Mouse (Mus musculus) limb, embryonic 14.5 days (tissue): ENCODE results near the gene Pirt. TPM values are rescaled to one million over a fixed set of nuclear protein-coding genes. Genes with fewer than 3 reads are reported as not detected.

Source experiments
- ATAC-seq: fragments of 200-750 bp; cut with Nextera tagmentation; 2 replicates; pipeline ENCODE4 v1.8.0; 2017; ENCODE audit warnings: low read depth, moderate number of reproducible peaks, moderate TSS enrichment; ENCODE audit not compliant: low FRiP score
- DNase-seq: peaks from one replicate; pipeline ENCODE4 v3.0.0-alpha.2; 2015; ENCODE audit warnings: low spot score
- H3K27ac ChIP-seq: fragments of 300-500 bp; sonication (generic); replicated peaks from 2 replicates; pipeline ENCODE4 v1.5.1; 2014; ENCODE audit warnings: low read depth, mild to moderate bottlenecking, low read length, moderate library complexity, mixed read lengths
- H3K27me3 ChIP-seq: fragments of 300-500 bp; sonication (generic); 2 replicates; pipeline ENCODE4 v1.6.1; 2014; ENCODE audit warnings: low read length, mixed read lengths; ENCODE audit not compliant: control insufficient read depth, insufficient read depth
- H3K36me3 ChIP-seq: fragments of 300-500 bp; sonication (generic); 2 replicates; pipeline ENCODE4 v1.6.1; 2014; ENCODE audit warnings: mild to moderate bottlenecking, low read length, moderate library complexity, mixed read lengths; ENCODE audit not compliant: control insufficient read depth, insufficient read depth
- H3K4me1 ChIP-seq: fragments of 300-500 bp; sonication (generic); 2 replicates; pipeline ENCODE4 v1.6.1; 2014; ENCODE audit warnings: antibody characterized with exemption, low read length, mixed read lengths; ENCODE audit not compliant: control insufficient read depth, insufficient read depth
- H3K4me2 ChIP-seq: fragments of 300-500 bp; sonication (generic); replicated peaks from 2 replicates; pipeline ENCODE4 v1.6.1; 2014; ENCODE audit warnings: low read depth, mild to moderate bottlenecking, low read length, moderate library complexity; ENCODE audit not compliant: severe bottlenecking
- H3K4me3 ChIP-seq: fragments of 300-500 bp; sonication (generic); replicated peaks from 2 replicates; pipeline ENCODE4 v1.5.1; 2014; ENCODE audit warnings: low read length
- H3K9ac ChIP-seq: fragments of 300-500 bp; sonication (generic); 2 replicates; pipeline ENCODE4 v1.6.1; 2014; ENCODE audit warnings: mild to moderate bottlenecking, low read depth, low read length, moderate library complexity; ENCODE audit not compliant: severe bottlenecking
- H3K9me3 ChIP-seq: fragments of 300-500 bp; sonication (generic); 2 replicates; pipeline ENCODE4 v1.6.1; 2016; ENCODE audit warnings: low read length; ENCODE audit not compliant: control insufficient read depth
- POLR2A ChIP-seq: fragments of 200-500 bp; IDR thresholded peaks from 2 replicates; pipeline ENCODE4 v1.8.0; 2012; ENCODE audit warnings: inconsistent platforms, mild to moderate bottlenecking, moderate library complexity, borderline replicate concordance; ENCODE audit not compliant: insufficient read depth, insufficient read length; ENCODE audit errors: extremely low read depth
- WGBS: fragments of 180-500 bp; shearing (Covaris S2); extraction: QIAGEN DNeasy Blood & Tissue Kit; methylation state at CpG from one replicate; pipeline ENCODE4 v1.1.7; 2014; 5-methylcytosine and 5-hydroxymethylcytosine counted together
- polyA plus RNA-seq, 2 experiments: library from polyadenylated mRNA; depleted of rRNA in 1 of 2; stranded (reverse) in 1 of 2; unstranded in 1 of 2; fragments of >200 nt; fragmentation: Nextera tagmentation in 1 of 2; extraction: Ambion mirVana in 1 of 2; gene quantifications; 2 replicates each; pipeline versions ENCODE4 v1.2.1 to v1.2.3; 2012 to 2014

The Pirt gene
- polyA plus RNA-seq, 2 experiments: 0.18 to 0.23 TPM

GRCm38 (mm10) chr11:66966500-66967116 is 54.8 kb downstream of the Pirt start:
- no peak overlapping the region for H3K9ac ChIP-seq
- H3K4me3 ChIP-seq: no peak overlapping the region
- H3K4me2 ChIP-seq: no peak overlapping the region
- no peak overlapping the region for H3K27ac ChIP-seq
- no peaks in the 10 kb centered on the region for H3K36me3 ChIP-seq
- ATAC-seq (no peak), DNase-seq (no peak)
- TF ChIP-seq POLR2A: no peak
- H3K4me1 ChIP-seq: no peaks in the 10 kb centered on the region
- no peaks in the 10 kb centered on the region for H3K9me3 ChIP-seq
- 19% methylated on average over 7 of the region's 7 CpGs for WGBS
- no peaks in the 10 kb centered on the region for H3K27me3 ChIP-seq

- H3K27me3 ChIP-seq: no peaks in the 10 kb centered on the region
- WGBS: 88% methylated on average over 1 of the region's 1 CpGs
Observed at GRCm38 (mm10) chr11:66968575-66968974, 56.8 kb downstream of the Pirt start.

GRCm38 (mm10) chr11:66973507-66973906 is 61.7 kb downstream of the Pirt start:
- 78% methylated on average over 3 of the region's 3 CpGs for WGBS
- no peak for ATAC-seq

More at GRCm38 (mm10) chr11:66968575-66968974, 56.8 kb downstream of the Pirt start:
- H3K9me3 ChIP-seq: no peaks in the 10 kb centered on the region
- H3K4me3 ChIP-seq: no peak overlapping the region
- no peak for ATAC-seq
- no peaks in the 10 kb centered on the region for H3K36me3 ChIP-seq
- no peaks in the 10 kb centered on the region for H3K4me1 ChIP-seq
- no peak for TF ChIP-seq POLR2A
- H3K4me2 ChIP-seq: no peak overlapping the region
- DNase-seq: no peak
- no peak overlapping the region for H3K9ac ChIP-seq
- H3K27ac ChIP-seq: no peak overlapping the region

GRCm38 (mm10) chr11:66975606-66976330 is 64.0 kb downstream of the Pirt start:
- H3K27ac ChIP-seq: no peak overlapping the region
- H3K9ac ChIP-seq: no peak overlapping the region
- H3K9me3 ChIP-seq: peaks cover 3% of the 10 kb centered on the region
- no peak overlapping the region for H3K4me3 ChIP-seq
- no peaks in the 10 kb centered on the region for H3K4me1 ChIP-seq
- no peak for DNase-seq
- no peak overlapping the region for H3K4me2 ChIP-seq
- TF ChIP-seq POLR2A: no peak
- H3K36me3 ChIP-seq: no peaks in the 10 kb centered on the region
- no peaks in the 10 kb centered on the region for H3K27me3 ChIP-seq
- WGBS: 92% methylated on average over 7 of the region's 7 CpGs
- ATAC-seq: no peak

More at GRCm38 (mm10) chr11:66973507-66973906, 61.7 kb downstream of the Pirt start:
- Histone ChIP-seq H3K27ac (no peak overlapping the region), H3K27me3 (no peaks in the 10 kb centered on the region), H3K36me3 (no peaks in the 10 kb centered on the region), H3K9ac (no peak overlapping the region), H3K9me3 (peaks cover 3% of the 10 kb centered on the region), H3K4me1 (no peaks in the 10 kb centered on the region), H3K4me2 (no peak overlapping the region), H3K4me3 (no peak overlapping the region)
- no peak for TF ChIP-seq POLR2A
- DNase-seq: no peak

Other genes starting within 250 kb of the Pirt start
- not detected in 2 replicates for gene Tmem238l, start 44.7 kb downstream of the Pirt start, polyA plus RNA-seq (2012; rRNA removed)
- not detected in 2 replicates for gene Tmem238l, start 44.7 kb downstream of the Pirt start, polyA plus RNA-seq (2014; fragmentation: Nextera tagmentation; extraction: Ambion mirVana)
- 1.6 and 1.7 TPM in 2 replicates for gene Tmem220, start 113.2 kb downstream of the Pirt start, polyA plus RNA-seq (2012; rRNA removed)
- gene Tmem220, start 113.2 kb downstream of the Pirt start, polyA plus RNA-seq (2014; fragmentation: Nextera tagmentation; extraction: Ambion mirVana): 0.82 and 1.2 TPM in 2 replicates
- gene Adprm, start 140.6 kb downstream of the Pirt start, polyA plus RNA-seq (2012; rRNA removed): 34.0 and 34.3 TPM in 2 replicates
- 33.3 and 38.1 TPM in 2 replicates for gene Adprm, start 140.6 kb downstream of the Pirt start, polyA plus RNA-seq (2014; fragmentation: Nextera tagmentation; extraction: Ambion mirVana)
- gene Sco1, start 140.7 kb downstream of the Pirt start, polyA plus RNA-seq (2012; rRNA removed): 7.5 and 8.8 TPM in 2 replicates
- 14.8 and 15.8 TPM in 2 replicates for gene Sco1, start 140.7 kb downstream of the Pirt start, polyA plus RNA-seq (2014; fragmentation: Nextera tagmentation; extraction: Ambion mirVana)
- 112 and 192 TPM in 2 replicates for gene Myh3, start 166.3 kb downstream of the Pirt start, polyA plus RNA-seq (2012; rRNA removed)
- gene Myh3, start 166.3 kb downstream of the Pirt start, polyA plus RNA-seq (2014; fragmentation: Nextera tagmentation; extraction: Ambion mirVana): 145 and 205 TPM in 2 replicates